Mouse (Mus musculus): ENCODE results near the gene Slc45a2. TPM values are rescaled to one million over a fixed set of nuclear protein-coding genes. Genes with fewer than 3 reads are reported as not detected.
A peak's percentile ranks its signal among the peaks of the same experiment; 100 is the strongest.
"Not testable (repeated sequence)": the region's sequence is repeated elsewhere in the genome, so short reads cannot be mapped to it uniquely, and the experiment has no call there.

Slc45a2 gene
- total and polyA plus RNA-seq, 3 experiments: 0.05 TPM; not detected in 2

DNA sequence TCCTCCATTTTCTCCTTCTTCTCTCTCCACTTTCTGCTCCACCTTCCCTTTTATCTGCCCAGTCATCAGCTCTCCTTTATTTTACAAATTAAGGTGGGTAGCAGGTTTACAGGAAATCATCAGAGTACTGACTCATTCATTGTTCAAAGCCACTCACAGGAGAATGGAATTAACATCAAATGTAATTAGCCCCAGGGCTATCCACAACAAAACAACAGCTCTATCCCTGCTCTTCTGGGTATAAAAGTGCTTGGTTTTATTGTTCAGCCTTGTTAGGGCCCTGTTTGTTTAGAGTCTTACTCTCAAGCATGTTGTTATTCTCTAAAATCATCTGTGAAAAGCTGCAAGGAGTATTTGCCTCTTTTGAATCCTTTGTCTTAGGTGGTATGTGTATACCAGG, 23.4 kb upstream of the Slc45a2 start:
- Histone ChIP-seq H3K4me1 (ENCODE audit: insufficient read depth, low read depth, low read length) (peaks cover 6% of the 10 kb centered on the region), H3K9me3 (replicated peaks) (no peaks in the 10 kb centered on the region), H3K27me3 (ENCODE audit: insufficient read depth, low read length) (peaks cover 3% of the 10 kb centered on the region; the same call in 1 of the 2 replicates), H3K36me3 (replicated peaks) (no peaks in the 10 kb centered on the region), H3K4me3 (ENCODE audit: low read depth, low read length) (no peak overlapping the region)
- ATAC-seq (ENCODE audit: extremely low read depth, insufficient number of reproducible peaks, low FRiP score, poor library complexity, severe bottlenecking) (no peak), DNase-seq (ENCODE audit: low spot score) (no peak)
- TF ChIP-seq GATA2 (IDR thresholded peaks at IDR 0.05; ENCODE audit: borderline replicate concordance, low read depth, low read length) (no peak), GATA1 (IDR thresholded peaks at IDR 0.05; ENCODE audit: borderline replicate concordance, low read length) (no peak), CTCF (IDR thresholded peaks at IDR 0.05; ENCODE audit: low read depth, low read length) (no peak), POLR2AphosphoS5 (IDR thresholded peaks at IDR 0.05; ENCODE audit: insufficient replicate concordance, low read depth, low read length) (no peak), TAL1 (conservative IDR thresholded peaks at IDR 0.05; ENCODE audit: low read depth, low read length) (no peak)

DNA sequence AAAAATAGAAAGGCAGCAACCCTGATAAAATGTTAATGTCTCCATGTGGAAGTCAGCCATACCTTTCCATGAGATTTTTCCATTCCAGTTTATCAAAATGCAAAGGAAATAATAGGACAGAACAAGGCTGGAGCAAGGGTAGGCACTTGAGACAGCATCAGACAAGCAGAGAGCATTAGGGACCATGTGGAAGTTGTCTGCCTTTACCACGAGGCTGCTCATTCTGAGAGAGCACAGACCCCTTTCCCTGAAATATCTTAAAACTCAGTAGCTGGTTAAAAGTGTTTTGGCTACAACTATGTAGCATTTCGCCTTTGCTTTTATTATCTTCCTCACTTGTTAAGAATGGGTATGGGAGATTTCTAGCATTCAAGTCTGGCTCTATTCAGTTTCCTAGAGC, 19.8 kb upstream of the Slc45a2 start:
- Histone ChIP-seq H3K27me3 (ENCODE audit: insufficient read depth, low read length) (no peaks in the 10 kb centered on the region), H3K4me1 (ENCODE audit: insufficient read depth, low read depth, low read length) (peaks cover 12% of the 10 kb centered on the region), H3K9me3 (replicated peaks) (no peaks in the 10 kb centered on the region), H3K36me3 (replicated peaks) (peaks cover 7% of the 10 kb centered on the region), H3K4me3 (ENCODE audit: low read depth, low read length) (peak overlapping the region; percentile 79; the same call in 1 of the 2 replicates)
- ATAC-seq (ENCODE audit: extremely low read depth, insufficient number of reproducible peaks, low FRiP score, poor library complexity, severe bottlenecking) (no peak), DNase-seq (ENCODE audit: low spot score) (no peak)
- TF ChIP-seq CTCF (IDR thresholded peaks at IDR 0.05; ENCODE audit: low read depth, low read length) (no peak), POLR2AphosphoS5 (IDR thresholded peaks at IDR 0.05; ENCODE audit: insufficient replicate concordance, low read depth, low read length) (no peak), GATA2 (IDR thresholded peaks at IDR 0.05; ENCODE audit: borderline replicate concordance, low read depth, low read length) (no peak), GATA1 (IDR thresholded peaks at IDR 0.05; ENCODE audit: borderline replicate concordance, low read length) (no peak), TAL1 (conservative IDR thresholded peaks at IDR 0.05; ENCODE audit: low read depth, low read length) (no peak)

DNA sequence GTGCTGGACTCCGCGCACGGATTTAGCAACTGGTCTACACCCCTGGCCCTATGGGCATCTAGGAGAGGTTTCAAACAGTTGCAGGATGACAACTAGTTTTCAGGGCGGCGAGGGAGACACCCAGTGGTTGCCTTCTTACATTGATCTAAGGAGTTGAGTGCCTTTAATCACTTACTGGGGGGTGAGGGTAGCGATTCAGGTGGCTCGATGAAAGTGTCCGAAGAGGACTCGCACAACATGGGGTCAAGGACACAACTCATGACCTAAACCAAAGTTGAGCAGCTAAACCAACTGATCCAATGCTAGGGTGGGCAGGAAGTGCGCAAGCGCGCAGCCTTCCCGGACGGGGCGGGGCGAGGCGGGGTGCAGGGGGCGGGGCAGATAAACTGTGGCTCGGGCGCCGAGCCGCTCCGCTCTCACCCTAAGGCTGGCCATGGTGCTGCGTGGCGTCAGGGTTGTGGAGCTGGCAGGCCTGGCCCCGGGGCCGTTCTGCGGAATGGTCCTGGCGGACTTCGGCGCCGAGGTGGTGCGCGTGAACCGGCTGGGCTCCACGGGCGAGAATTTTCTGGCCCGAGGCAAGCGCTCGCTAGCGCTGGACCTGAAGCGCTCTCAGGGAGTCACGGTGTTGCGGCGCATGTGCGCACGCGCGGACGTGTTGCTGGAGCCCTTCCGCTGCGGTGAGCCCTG, 19.0 kb upstream of the Slc45a2 start, which contains the start of gene Amacr:
Gene Amacr, plus strand, starts transcription at position 380 of the 687 bp plus-strand sequence.
- H3K9me3 ChIP-seq (replicated peaks): no peaks in the 10 kb centered on the region
- ATAC-seq (ENCODE audit: extremely low read depth, insufficient number of reproducible peaks, low FRiP score, poor library complexity, severe bottlenecking): peak; percentile 83
- DNase-seq (ENCODE audit: low spot score): peak; percentile 95
- H3K4me3 ChIP-seq (ENCODE audit: low read depth, low read length): peak within 1 kb of the TSS; percentile 79
- TF ChIP-seq POLR2AphosphoS5 (IDR thresholded peaks at IDR 0.05; ENCODE audit: insufficient replicate concordance, low read depth, low read length) (no peak), GATA2 (IDR thresholded peaks at IDR 0.05; ENCODE audit: borderline replicate concordance, low read depth, low read length) (no peak), GATA1 (IDR thresholded peaks at IDR 0.05; ENCODE audit: borderline replicate concordance, low read length) (no peak), TAL1 (conservative IDR thresholded peaks at IDR 0.05; ENCODE audit: low read depth, low read length) (no peak), CTCF (IDR thresholded peaks at IDR 0.05; ENCODE audit: low read depth, low read length) (no peak)
- no peaks in the 10 kb centered on the region for H3K27me3 ChIP-seq (ENCODE audit: insufficient read depth, low read length)
- peaks cover 15% of the 10 kb centered on the region for H3K36me3 ChIP-seq (replicated peaks)
- H3K4me1 ChIP-seq (ENCODE audit: insufficient read depth, low read depth, low read length): peaks cover 12% of the 10 kb centered on the region

DNA sequence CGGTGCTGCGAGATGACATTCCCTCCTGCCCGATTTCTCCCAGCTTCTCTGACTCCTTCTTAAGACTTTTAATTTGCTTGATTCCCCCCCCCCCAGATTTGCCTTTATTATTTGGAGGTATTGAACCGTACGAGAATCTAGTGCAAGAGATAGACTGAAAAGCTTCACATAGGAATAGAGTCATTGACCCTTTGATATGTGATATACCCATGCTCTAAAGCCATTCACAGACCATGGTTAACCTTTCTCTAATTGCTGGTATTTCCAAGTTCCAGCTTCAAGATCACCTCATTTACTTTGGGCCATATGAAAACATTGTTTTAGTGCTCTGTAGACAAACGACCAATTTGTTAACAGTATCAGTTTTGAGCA, 18.5 kb upstream of the Slc45a2 start:
- ATAC-seq (ENCODE audit: extremely low read depth, insufficient number of reproducible peaks, low FRiP score, poor library complexity, severe bottlenecking) (no peak), DNase-seq (ENCODE audit: low spot score) (no peak)
- H3K9me3 ChIP-seq (replicated peaks): no peaks in the 10 kb centered on the region
- no peaks in the 10 kb centered on the region for H3K27me3 ChIP-seq (ENCODE audit: insufficient read depth, low read length)
- H3K36me3 ChIP-seq (replicated peaks): peaks cover 20% of the 10 kb centered on the region
- TF ChIP-seq GATA1 (IDR thresholded peaks at IDR 0.05; ENCODE audit: borderline replicate concordance, low read length) (no peak), CTCF (IDR thresholded peaks at IDR 0.05; ENCODE audit: low read depth, low read length) (no peak)
- peak overlapping the region; percentile 79 for H3K4me3 ChIP-seq (ENCODE audit: low read depth, low read length)
- H3K4me1 ChIP-seq (ENCODE audit: insufficient read depth, low read depth, low read length): peaks cover 12% of the 10 kb centered on the region

DNA sequence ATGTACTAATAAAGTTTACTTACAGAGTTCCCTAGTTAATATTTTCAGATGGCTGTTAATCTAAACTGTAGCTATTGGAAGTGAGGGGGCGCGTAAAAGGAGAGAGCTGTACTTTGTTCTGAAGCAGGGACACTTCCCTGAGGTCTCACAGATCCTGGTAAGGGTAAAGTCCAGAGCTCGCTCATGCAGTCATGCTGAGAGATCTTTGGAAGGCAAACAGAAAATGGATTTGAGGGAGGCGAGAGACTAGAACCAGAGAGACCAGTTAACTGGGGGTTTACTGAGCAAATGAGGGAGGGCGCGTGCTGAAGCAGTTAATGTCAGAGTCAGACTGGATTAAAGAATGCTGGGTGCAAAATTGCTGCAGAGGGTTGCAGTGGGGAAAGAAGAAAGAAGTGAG, 14.8 kb upstream of the Slc45a2 start:
- TF ChIP-seq CTCF (IDR thresholded peaks at IDR 0.05; ENCODE audit: low read depth, low read length) (no peak), TAL1 (conservative IDR thresholded peaks at IDR 0.05; ENCODE audit: low read depth, low read length) (no peak), GATA1 (IDR thresholded peaks at IDR 0.05; ENCODE audit: borderline replicate concordance, low read length) (no peak), POLR2AphosphoS5 (IDR thresholded peaks at IDR 0.05; ENCODE audit: insufficient replicate concordance, low read depth, low read length) (no peak), GATA2 (IDR thresholded peaks at IDR 0.05; ENCODE audit: borderline replicate concordance, low read depth, low read length) (no peak)
- Histone ChIP-seq H3K36me3 (replicated peaks) (peaks cover 42% of the 10 kb centered on the region), H3K4me3 (ENCODE audit: low read depth, low read length) (no peak overlapping the region), H3K4me1 (ENCODE audit: insufficient read depth, low read depth, low read length) (peaks cover 9% of the 10 kb centered on the region), H3K27me3 (ENCODE audit: insufficient read depth, low read length) (no peaks in the 10 kb centered on the region), H3K9me3 (replicated peaks) (no peaks in the 10 kb centered on the region)
- ATAC-seq (ENCODE audit: extremely low read depth, insufficient number of reproducible peaks, low FRiP score, poor library complexity, severe bottlenecking): no peak
- DNase-seq (ENCODE audit: low spot score): no peak

DNA sequence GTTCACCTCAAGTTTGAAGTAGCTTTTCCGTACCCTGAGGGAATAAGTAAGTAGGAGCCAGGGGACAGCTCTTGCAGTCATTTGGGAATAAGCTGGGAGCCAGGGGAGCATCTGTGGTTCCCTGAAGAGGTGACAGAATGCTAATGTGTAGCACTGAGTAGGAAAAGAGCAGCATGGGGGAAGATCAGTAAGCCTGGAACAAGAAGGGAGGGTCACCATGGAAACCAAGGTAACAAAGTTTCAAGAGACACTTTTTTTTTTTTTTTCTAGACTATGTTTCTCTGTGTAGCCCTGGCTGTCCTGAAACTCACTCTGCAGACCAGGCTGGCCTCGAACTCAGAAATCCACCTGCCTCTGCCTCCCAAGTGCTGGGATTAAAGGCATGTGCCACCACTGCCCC, 14.0 kb upstream of the Slc45a2 start:
- H3K36me3 ChIP-seq (replicated peaks): peaks cover 43% of the 10 kb centered on the region
- DNase-seq (ENCODE audit: low spot score); H3K27me3 ChIP-seq (ENCODE audit: insufficient read depth, low read length); ATAC-seq (ENCODE audit: extremely low read depth, insufficient number of reproducible peaks, low FRiP score, poor library complexity, severe bottlenecking); H3K9me3 ChIP-seq (replicated peaks); H3K4me1 ChIP-seq (ENCODE audit: insufficient read depth, low read depth, low read length); H3K4me3 ChIP-seq (ENCODE audit: low read depth, low read length): not testable (repeated sequence)

GRCm38 (mm10) chr15:10990411-10990810, 10.1 kb upstream of the Slc45a2 start:
- H3K36me3 ChIP-seq (replicated peaks): peaks cover 42% of the 10 kb centered on the region
- TF ChIP-seq GATA2 (IDR thresholded peaks at IDR 0.05; ENCODE audit: borderline replicate concordance, low read depth, low read length) (no peak), GATA1 (IDR thresholded peaks at IDR 0.05; ENCODE audit: borderline replicate concordance, low read length) (no peak), POLR2AphosphoS5 (IDR thresholded peaks at IDR 0.05; ENCODE audit: insufficient replicate concordance, low read depth, low read length) (no peak), CTCF (IDR thresholded peaks at IDR 0.05; ENCODE audit: low read depth, low read length) (no peak)
- H3K9me3 ChIP-seq (replicated peaks): no peaks in the 10 kb centered on the region
- ATAC-seq (ENCODE audit: extremely low read depth, insufficient number of reproducible peaks, low FRiP score, poor library complexity, severe bottlenecking) (no peak), DNase-seq (ENCODE audit: low spot score) (no peak)
- H3K27me3 ChIP-seq (ENCODE audit: insufficient read depth, low read length): no peaks in the 10 kb centered on the region
- H3K4me3 ChIP-seq (ENCODE audit: low read depth, low read length): no peak overlapping the region
- H3K4me1 ChIP-seq (ENCODE audit: insufficient read depth, low read depth, low read length): no peaks in the 10 kb centered on the region

Data from G1E (cell line).